Mouse (Mus musculus) adrenal gland, postnatal 10 days (tissue): Measurements from ENCODE around the gene Gprc5c. TPM values are rescaled to one million over a fixed set of nuclear protein-coding genes. Genes with fewer than 3 reads are reported as not detected.

Experiments used
- DNase-seq: peaks from one replicate; pipeline ENCODE4 v3.0.0; 2021; ENCODE audit warnings: mixed read lengths
- long read RNA-seq, 2 experiments: library from polyadenylated mRNA; stranded (forward); transcript quantifications; one replicate each; pipeline ENCODE4 v2.0.0; 2021
- total RNA-seq, 2 experiments: library from RNA; stranded (reverse); gene quantifications; 2 replicates each; pipeline ENCODE4 v1.2.3; 2021

The Gprc5c gene
- total RNA-seq: 10 to 100 TPM; 26.2 to 27.9 TPM
- long read RNA-seq, experiment 1, partial matches to known transcripts: 9 of 18 reads
- long read RNA-seq, experiment 1, other reads (novel, unspliced or antisense): 4 of 18 reads
- long read RNA-seq, experiment 2, transcript Gprc5c-202 (5 exons, 3,667 nt): major isoform, 6 of 14 reads
- long read RNA-seq, experiment 2, partial matches to known transcripts: 1 of 14 reads
- long read RNA-seq, experiment 2, other reads (novel, unspliced or antisense): 6 of 14 reads

DNA sequence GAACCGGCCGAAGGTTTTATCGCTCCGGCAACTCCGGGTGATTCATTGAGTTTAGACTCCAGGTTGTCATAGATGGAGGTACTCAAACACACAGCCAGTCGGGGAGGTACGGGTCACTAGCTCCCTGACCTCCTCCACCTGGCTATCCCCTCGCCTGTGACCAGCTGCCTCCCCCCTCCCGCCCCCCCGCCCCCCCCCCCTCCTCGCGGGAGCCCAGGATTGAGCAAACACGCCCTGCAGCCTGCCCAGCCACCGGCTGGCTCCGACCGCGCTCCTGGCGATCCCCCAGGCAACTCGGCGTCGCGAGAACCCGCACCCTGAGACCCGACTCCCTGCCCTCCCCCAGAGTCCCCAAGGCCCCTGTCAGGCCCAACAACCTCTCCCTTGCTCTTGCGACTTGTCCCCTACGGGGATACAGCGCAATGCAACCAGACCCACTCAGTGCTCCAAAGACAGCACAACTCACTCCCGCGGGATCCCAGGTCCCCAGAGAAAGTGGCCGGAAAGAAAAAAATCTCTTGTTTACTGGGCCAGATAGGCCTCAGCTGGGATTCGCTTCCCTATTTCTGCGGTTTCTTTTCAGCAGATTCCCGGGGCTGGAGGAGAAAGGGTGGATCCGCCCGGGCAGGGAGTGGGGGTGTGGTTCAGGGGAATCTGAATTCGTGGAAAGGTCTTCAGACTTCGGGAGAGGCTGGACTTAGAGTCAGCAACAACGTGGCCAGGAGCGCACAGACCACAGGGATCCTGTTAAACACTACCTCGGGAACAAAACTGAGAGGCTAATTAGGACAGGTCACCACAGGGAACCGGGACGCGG lies at the start of gene Gprc5c:
Gene Gprc5c (plus strand): TSS at position 701 of the 817 bp plus-strand sequence.
- DNase-seq: peak; percentile 75

DNA sequence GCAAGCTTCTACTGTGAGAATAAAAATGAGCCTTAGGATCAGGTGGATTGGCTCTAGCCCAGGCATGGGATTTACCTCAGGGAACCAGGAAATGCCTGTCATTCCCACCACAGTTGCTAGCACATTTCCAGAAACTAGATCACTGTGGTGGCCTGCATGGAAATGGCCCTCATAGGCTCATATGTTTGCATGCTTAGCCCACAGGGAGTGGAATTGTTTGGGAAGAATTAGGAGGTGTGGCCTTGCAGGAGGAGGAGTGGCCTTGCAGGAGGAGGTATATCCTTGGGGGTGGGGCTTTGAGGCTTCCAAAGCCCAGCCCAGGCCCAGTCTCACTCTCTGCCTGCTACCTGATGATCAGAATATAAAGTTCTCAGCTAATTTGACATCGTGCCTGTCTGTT lies 49.0 kb upstream of the Gprc5c start:
- DNase-seq: no peak

- DNase-seq: no peak
Measured at GRCm38 (mm10) chr11:114802540-114803267, 48.2 kb upstream of the Gprc5c start.

DNA sequence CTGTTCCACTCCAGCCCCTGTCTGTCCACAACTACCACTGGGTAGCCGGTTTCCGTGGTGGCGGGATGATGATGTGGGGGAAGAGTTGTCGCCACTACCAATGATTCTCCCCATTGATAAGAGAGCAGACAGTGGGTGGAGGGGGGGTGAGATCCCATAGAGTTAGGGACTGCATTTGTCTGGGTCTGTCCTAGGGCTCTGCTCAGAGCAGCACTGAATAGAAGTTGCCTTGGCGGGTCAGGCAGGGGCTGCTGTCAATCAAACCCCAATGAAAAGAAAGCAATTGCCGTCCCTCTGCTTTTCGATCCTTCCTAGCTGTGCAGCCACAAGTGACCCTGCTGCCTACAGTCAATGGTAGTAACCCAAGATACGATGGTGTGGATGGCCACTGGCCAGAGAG lies 47.0 kb upstream of the Gprc5c start:
- no peak for DNase-seq

GRCm38 (mm10) chr11:114807025-114807424 lies 43.9 kb upstream of the Gprc5c start:
- no peak for DNase-seq

- DNase-seq: no peak
Measured at GRCm38 (mm10) chr11:114807686-114808427, 43.1 kb upstream of the Gprc5c start.

DNA sequence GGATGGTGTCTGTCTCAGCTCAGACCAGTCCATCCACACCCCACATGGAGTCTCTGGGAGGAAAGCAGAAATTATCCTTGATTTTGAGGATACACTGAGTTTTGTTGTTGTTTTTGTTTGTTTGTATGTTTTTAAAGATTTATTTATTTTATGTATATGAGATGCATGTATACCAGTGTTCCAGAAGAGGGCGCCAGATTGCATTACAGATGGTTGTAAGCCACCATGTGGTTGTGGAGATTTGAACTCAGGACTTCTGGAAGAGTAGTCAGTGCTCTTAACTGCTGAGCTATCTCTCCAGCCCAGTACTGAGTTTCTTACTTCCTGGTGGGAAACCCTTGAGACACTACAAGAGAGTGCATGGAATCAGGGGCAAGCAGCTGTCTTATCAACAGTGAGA lies 41.6 kb upstream of the Gprc5c start:
- DNase-seq: no peak

DNA sequence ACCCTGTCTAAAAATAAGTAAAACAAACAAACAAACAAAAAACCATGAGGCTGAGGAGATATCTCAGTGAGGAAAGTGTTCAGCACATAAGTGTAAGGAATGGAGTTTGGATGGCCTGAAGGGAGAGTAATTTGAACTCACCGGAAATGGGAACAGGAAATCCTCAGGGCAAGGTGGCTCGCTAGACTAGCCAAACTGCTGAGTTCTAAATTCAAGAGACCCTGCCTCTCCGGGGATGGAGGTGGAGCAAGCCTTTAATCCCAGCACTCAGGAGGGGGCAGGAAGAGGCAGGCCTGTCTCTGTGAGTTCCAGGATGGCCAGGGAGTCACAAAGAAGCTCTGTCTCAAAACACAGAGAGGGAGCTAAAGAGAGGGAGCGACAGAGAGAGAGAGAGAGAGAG lies 40.6 kb upstream of the Gprc5c start:
- DNase-seq: no peak

DNA sequence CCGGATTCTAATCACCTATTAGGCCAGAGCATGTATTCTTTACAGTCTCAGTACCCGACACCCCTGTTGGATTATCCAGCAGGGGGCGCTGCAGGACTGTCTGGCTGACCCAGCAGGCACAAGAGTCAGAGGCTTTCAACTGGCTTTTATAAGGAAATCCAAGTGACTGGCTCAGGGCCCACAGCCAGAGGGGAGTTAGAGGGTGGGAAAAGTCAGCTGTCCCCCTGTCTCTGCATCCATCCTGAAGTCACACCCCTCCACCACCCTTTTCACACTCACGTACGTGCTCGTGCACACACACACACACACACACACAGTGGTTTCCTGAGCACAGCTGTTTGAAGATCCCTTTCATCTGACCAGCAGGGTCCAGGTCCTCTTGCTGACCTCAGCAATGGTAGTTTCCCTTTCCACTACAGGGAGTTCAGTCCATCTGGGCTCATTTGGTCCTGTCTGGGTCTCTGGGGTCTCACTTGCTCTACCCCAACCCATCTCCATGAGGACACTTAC lies 38.2 kb upstream of the Gprc5c start:
- DNase-seq: peak; percentile 97

GRCm38 (mm10) chr11:114814873-114815592 lies 35.9 kb upstream of the Gprc5c start:
- DNase-seq: no peak

DNA sequence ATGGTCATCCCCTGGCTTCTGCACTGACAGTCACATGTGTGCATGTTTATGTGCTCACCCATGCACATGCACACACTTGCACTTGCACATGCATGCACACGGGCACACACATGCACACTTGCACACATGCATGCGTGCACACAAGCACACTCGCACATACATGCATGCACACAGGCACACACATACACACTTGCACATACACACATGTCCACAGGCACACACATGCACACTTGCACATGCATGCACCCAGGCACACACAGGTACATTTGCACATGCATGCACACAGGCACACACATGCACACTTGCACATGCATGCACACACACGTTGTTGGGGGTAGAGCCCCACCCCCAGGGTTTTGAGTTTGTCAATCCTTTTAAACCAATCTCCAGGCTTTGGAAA lies 34.0 kb upstream of the Gprc5c start:
- no peak for DNase-seq

DNA sequence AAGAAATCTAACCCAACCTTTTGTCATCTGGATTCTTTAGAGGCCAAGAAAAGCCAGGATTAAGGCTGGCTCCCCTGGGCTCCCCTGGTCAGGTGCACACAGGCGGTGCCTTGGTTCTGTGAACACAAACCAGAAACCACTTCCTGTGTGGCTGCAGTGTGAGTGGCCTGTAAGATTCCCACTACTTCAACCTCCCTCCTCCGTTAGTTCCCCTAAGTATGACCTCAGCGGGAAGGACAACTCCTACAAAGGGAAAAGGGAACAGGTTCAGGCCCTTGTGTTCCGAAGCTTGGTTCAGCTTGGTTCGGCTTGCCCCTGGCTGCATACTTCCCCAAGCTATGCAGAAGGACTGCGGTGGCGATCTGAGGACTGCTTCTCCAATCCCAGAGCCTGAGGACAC lies 32.8 kb upstream of the Gprc5c start:
- no peak for DNase-seq

DNA sequence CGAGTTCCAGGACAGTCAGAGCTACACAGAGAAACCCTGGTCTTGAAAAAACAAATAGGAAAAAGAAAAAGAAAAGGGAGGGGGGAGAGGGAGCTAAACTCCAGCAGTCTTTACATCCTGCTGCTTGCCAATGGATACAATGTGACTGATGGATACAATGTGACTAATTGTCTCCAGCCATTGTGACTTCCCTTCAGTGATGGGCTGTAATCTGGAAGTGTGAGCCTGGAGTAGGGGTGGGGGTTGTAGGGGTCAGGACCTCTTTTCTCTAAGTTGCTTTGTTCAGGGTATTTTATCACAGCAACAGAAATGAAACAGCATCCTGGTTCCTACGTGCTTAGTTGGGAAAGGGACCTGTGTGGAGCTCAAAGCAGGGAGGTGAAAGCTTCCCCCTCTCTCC lies 31.8 kb upstream of the Gprc5c start:
- DNase-seq: no peak

GRCm38 (mm10) chr11:114820444-114820843 lies 30.5 kb upstream of the Gprc5c start:
- DNase-seq: no peak

DNA sequence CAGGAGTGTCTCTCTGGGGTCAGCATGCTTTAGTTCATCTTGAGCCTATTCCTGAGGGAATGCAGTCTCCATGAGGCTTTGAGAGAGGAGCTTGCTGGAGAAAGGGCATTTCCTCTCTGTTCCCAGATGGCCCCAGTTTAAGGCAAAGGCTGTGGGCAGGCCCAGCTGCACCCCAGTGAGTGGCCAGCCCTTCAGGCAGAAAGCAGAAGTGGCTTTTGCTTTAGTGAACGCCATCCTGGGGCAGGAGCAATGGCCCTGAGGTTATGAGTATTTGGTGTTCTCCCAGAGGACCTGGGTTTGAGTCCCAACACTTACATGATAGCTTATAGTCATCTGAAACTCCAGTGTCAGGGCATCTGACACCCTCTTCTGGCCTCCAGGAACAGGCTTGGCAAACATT lies 29.6 kb upstream of the Gprc5c start:
- no peak for DNase-seq

DNA sequence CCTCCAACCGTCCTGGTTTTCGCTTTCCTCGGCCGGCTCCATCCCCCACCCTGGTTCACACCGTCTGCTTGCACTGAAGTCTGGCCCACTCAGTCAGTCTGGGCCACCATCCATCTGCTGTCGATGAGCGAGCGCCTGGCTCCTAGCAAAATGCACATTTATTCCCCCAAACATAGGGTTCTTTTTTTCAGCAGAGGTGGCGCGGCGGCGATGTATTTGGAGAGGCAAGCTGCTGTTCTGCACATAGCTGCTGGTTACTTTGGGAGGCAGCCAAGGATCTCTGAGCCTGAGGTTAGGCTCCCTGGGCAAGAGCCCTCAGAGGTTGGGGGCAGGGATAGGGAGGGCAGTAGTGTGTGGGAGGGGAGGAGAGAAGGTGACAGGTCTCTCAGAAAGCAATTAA lies 28.2 kb upstream of the Gprc5c start:
- DNase-seq: peak; percentile 53

GRCm38 (mm10) chr11:114823199-114823725 lies 27.7 kb upstream of the Gprc5c start:
- no peak for DNase-seq

DNA sequence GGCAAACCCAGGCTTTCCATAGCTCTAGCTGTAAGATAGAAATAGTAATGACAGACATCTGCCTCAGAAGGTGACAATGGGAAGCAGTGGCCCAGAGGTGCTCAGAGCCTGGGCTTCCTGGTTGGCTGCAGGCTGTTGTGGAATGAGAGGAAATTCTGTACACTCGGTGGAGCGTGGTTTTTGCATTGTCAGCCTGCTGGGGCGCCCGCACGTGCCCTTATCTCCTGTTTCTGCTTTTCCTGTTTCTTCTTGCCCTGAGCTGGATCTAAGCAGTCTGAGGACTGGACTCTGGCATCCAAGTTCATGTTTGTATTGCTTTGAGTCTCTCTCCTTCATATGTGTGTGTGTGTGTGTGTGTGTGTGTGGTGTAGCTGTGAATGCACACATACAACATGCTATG lies 24.3 kb upstream of the Gprc5c start:
- no peak for DNase-seq

DNA sequence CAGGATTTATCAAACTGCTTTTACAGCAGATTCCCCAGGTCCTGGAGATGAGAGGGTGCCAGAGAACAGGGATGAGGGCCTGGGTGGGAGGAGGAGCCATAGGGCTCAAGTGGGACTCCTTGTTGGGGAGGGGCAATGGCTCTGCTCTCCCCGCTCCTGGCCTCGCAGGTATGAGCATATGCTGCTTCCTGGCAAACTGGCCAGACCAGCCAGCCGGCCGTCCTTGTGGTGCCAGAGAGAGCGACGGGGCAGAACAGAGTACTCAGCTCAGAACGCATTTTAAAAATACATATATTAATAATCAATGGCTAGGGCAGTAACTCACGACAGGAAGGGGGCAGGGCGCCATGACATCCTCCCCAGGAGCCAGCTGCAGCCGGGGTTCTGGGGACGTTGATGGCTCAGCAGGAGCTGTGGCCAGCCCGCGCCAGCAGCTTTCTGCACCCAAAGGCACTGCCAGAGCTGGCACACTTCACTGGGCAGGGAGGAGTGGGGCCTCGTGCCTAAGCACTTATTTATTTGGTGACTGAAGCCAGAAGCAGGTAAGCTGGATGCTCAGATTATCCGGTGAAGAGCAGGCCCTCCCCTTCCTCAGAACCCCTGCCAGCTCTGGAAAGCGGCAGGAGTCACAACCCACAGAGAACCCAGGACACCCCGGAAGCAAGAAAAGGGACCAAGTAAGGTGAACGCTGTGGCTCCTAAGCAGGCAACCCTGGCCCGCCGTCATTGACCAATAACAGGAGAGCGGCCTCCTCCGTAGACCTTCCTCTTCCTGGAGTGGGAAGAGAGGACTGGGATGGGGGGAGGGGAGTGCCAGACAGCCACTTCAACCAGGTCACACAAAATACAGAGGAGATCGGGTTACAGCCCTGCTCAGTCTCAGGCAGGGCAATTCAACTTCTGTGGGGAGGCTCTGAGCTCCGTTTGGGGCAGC lies 21.2 kb upstream of the Gprc5c start:
- peak; percentile 67 for DNase-seq

DNA sequence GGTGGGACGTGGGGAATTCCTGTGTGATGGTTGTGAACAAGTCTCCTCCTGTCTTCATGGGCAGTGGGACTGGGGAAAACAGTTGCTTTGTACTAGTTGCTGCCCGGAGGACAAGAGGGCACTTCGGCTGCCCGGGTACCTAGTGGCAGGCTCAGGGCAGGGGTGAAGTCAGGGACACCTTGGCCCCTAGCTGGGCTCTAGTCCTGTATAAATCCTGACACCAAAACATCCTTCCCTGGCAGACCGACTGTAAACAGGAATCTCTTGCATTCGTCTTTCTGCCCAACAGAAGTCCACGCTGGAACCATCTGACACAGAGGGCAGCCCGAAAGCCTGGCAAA lies 20.5 kb upstream of the Gprc5c start:
- no peak for DNase-seq
